ENCODE assay signal across 7 mouse cellular contexts in genomic region chr8:126595204-126596061, GRCm38 (mm10). TPM values are rescaled to one million over a fixed set of nuclear protein-coding genes. Genes with fewer than 3 reads are reported as not detected.
DNase-seq lines count a peak whose midpoint lies in the region; ATAC-seq and TF ChIP-seq lines count a peak whose summit lies in the region.

No protein-coding gene starts in this region.

- ATAC-seq in hindbrain, embryonic 14.5 days (ENCODE audit: low FRiP score), result no peak; the same call in 1 of the 2 replicates

- H3K9me3 ChIP-seq in hindbrain, embryonic 14.5 days (ENCODE audit: control insufficient read depth, low read length), result no peaks in the 10 kb centered on the region

- peak overlapping the region; percentile 99 for H3K27ac ChIP-seq in gastrocnemius, adult 2 months
- peak overlapping the region; percentile 98 for H3K27ac ChIP-seq in hindbrain, embryonic 14.5 days
- peak overlapping the region; percentile 99 for H3K27ac ChIP-seq in macrophage

- peaks cover 36% of the 10 kb centered on the region for H3K4me1 ChIP-seq in hindbrain, embryonic 14.5 days (replicated peaks; ENCODE audit: control insufficient read depth, insufficient read depth, low read length)

- peak overlapping the region; percentile 100 for H3K9ac ChIP-seq in hindbrain, embryonic 14.5 days

- DNase-seq in NIH3T3 (ENCODE audit: low read depth), result peak; percentile 77
- peak; percentile 69 to 74 for DNase-seq in cerebellum, adult 18-20 months
- DNase-seq in gastrocnemius, adult 2 months, result peak; percentile 95
- DNase-seq in hindbrain, embryonic 14.5 days (ENCODE audit: low spot score), result peak; percentile 58
- DNase-seq in left cerebral cortex, postnatal 10 days (ENCODE audit: extremely low spot score in 1 of 2, low spot score in 2 of 2), result peak; percentile 62 to 72
- DNase-seq in skeletal muscle tissue, adult 2 months (ENCODE audit: low read depth, low spot score), result peak; percentile 97

- peak overlapping the region; percentile 99 for H3K4me3 ChIP-seq in gastrocnemius, adult 2 months
- peak overlapping the region; percentile 53 for H3K4me3 ChIP-seq in hindbrain, embryonic 14.5 days (replicated peaks; ENCODE audit: low read length)
- H3K4me3 ChIP-seq in macrophage (ENCODE audit: inconsistent target), result peak overlapping the region; percentile 40

- TF ChIP-seq CTCF in gastrocnemius, adult 2 months (IDR thresholded peaks at IDR 0.05), result no peak

- H3K27me3 ChIP-seq in hindbrain, embryonic 14.5 days (ENCODE audit: control insufficient read depth, insufficient read depth, low read length), result no peaks in the 10 kb centered on the region

- H3K4me2 ChIP-seq in hindbrain, embryonic 14.5 days (replicated peaks), result peak overlapping the region; percentile 98

- H3K36me3 ChIP-seq in hindbrain, embryonic 14.5 days (replicated peaks; ENCODE audit: control insufficient read depth, insufficient read depth), result 0 out of 2 replicates have a peak, but pooled peaks cover 10% of the 10 kb centered on the region
- no peaks in the 10 kb centered on the region for H3K36me3 ChIP-seq in macrophage (ENCODE audit: inconsistent target)

- intact Hi-C loops in gastrocnemius, adult 2 months (cut with DNase I), result loop anchor here (1.0 to 5.0 kb wide), 4 partner anchors 29 to 322 kb away; no protein-coding TSS in a partner anchor
- intact Hi-C loops in left cerebral cortex, postnatal 10 days (cut with DNase I), result loop anchor here (2.0 to 5.0 kb wide), 2 partner anchors 42 to 71 kb away; no protein-coding TSS in a partner anchor

- 12% methylated on average over 16 of the region's 16 CpGs for WGBS in hindbrain, embryonic 14.5 days
- 2% methylated on average over 15 of the region's 16 CpGs for WGBS in macrophage (ENCODE audit: missing documents)

- peaks cover 20% of the 10 kb centered on the region for H3K79me2 ChIP-seq in macrophage (ENCODE audit: inconsistent target)

RNA-seq across cellular contexts. Expression of gene Irf2bp2, which starts 1.6 kb away (rescaled TPM):
- 10 to 100 TPM; 28.6 to 81.6 TPM for total RNA-seq in gastrocnemius, adult 2 months (2021)
- polyA plus RNA-seq in hindbrain, embryonic 14.5 days (2014; fragmentation: Nextera tagmentation; extraction: Ambion mirVana), result 7.2 and 7.4 TPM in 2 replicates
- 10 to 100 TPM; 51.2 to 54.6 TPM for total RNA-seq in left cerebral cortex, postnatal 10 days (2021)
- 100 to 1,000 TPM in 19 of 26 experiments, 10 to 100 TPM in 6, 1 to 10 TPM in 1; 2.6 to 175 (median 132) TPM for total RNA-seq in macrophage (2018; cell fraction: chromatin; rRNA removed)
- 100 to 1,000 TPM in 12 of 26 experiments, 10 to 100 TPM in 14; 12.4 to 139 (median 98.3) TPM for total RNA-seq in macrophage (2018; cell fraction: cytosol; rRNA removed)
- 100 to 1,000 TPM in 23 of 26 experiments, 10 to 100 TPM in 3; 17.9 to 251 (median 174) TPM for total RNA-seq in macrophage (2018; cell fraction: nucleus; rRNA removed)
- polyA plus RNA-seq in macrophage (2018), result 39.1 to 68.1 TPM (median 42.7 TPM) in 3 replicates

Comparison
In these comparisons a context has a peak if more than half of its experiments do, and no peak if none do; other contexts are left out.
1. H3K4me3 ChIP-seq: peak in every context shown above with its lines; median percentile 99 in gastrocnemius, adult 2 months; 53 in hindbrain, embryonic 14.5 days; 40 in macrophage.